Mouse (Mus musculus) embryonic facial prominence, embryonic 11.5 days (tissue): Measurements from ENCODE around the gene Madd. TPM values are rescaled to one million over a fixed set of nuclear protein-coding genes. Genes with fewer than 3 reads are reported as not detected.
A peak's percentile ranks its signal among the peaks of the same experiment; 100 is the strongest.
"Not testable (repeated sequence)": the region's sequence is repeated elsewhere in the genome, so short reads cannot be mapped to it uniquely, and the experiment has no call there.

Source experiments
- ATAC-seq: fragments of 200-750 bp; cut with Nextera tagmentation; replicated peaks from 2 replicates; pipeline ENCODE4 v1.8.0; 2017; ENCODE audit warnings: low read depth; ENCODE audit not compliant: insufficient number of reproducible peaks, low FRiP score, low TSS enrichment
- DNase-seq: peaks from one replicate; pipeline ENCODE4 v3.0.0-alpha.2; 2015; ENCODE audit warnings: low spot score
- H3K27ac ChIP-seq: fragments of 300-500 bp; sonication (generic); replicated peaks from 2 replicates; pipeline ENCODE4 v1.5.1; 2014; ENCODE audit warnings: mild to moderate bottlenecking, low read depth, low read length, control low read depth
- H3K27me3 ChIP-seq: fragments of 300-500 bp; sonication (generic); 2 replicates; pipeline ENCODE4 v1.6.1; 2014; ENCODE audit warnings: mild to moderate bottlenecking, low read length, moderate library complexity, mixed read lengths; ENCODE audit not compliant: control insufficient read depth, insufficient read depth
- H3K36me3 ChIP-seq: fragments of 300-500 bp; sonication (generic); replicated peaks from 2 replicates; pipeline ENCODE4 v1.6.1; 2014; ENCODE audit warnings: low read depth, mild to moderate bottlenecking, low read length, moderate library complexity, mixed read lengths; ENCODE audit not compliant: control insufficient read depth, insufficient read depth
- H3K4me1 ChIP-seq: fragments of 300-500 bp; sonication (generic); 2 replicates; pipeline ENCODE4 v1.6.1; 2014; ENCODE audit warnings: low read length, mixed read lengths; ENCODE audit not compliant: control insufficient read depth, insufficient read depth
- H3K4me2 ChIP-seq: fragments of 300-500 bp; sonication (generic); 2 replicates; pipeline ENCODE4 v1.6.1; 2014; ENCODE audit warnings: low read depth, mild to moderate bottlenecking, control low read depth, low read length, moderate library complexity
- H3K4me3 ChIP-seq: fragments of 300-500 bp; sonication (generic); 2 replicates; pipeline ENCODE4 v1.5.1; 2014; ENCODE audit warnings: low read depth, low read length, control low read depth
- H3K9ac ChIP-seq: fragments of 300-500 bp; sonication (generic); replicated peaks from 2 replicates; pipeline ENCODE4 v1.6.1; 2014; ENCODE audit warnings: mild to moderate bottlenecking, control low read depth, low read length
- H3K9me3 ChIP-seq: fragments of 300-500 bp; sonication (generic); replicated peaks from 2 replicates; pipeline ENCODE4 v1.6.1; 2016; ENCODE audit warnings: mild to moderate bottlenecking, low read length, inconsistent platforms, mixed read lengths; ENCODE audit not compliant: control insufficient read depth
- WGBS: fragments of 180-500 bp; shearing (Covaris S2); extraction: QIAGEN DNeasy Blood & Tissue Kit; methylation state at CpG from one replicate; pipeline ENCODE4 v1.1.7; 2014; 5-methylcytosine and 5-hydroxymethylcytosine counted together
- polyA plus RNA-seq: library from polyadenylated mRNA; unstranded; fragments of >200 nt; fragmentation: Nextera tagmentation; extraction: Ambion mirVana; gene quantifications from 2 replicates; pipeline ENCODE4 v1.2.1, GENCODE M21; 2014

The Madd gene
- polyA plus RNA-seq, 1 experiment from 2014 or later, result 8.0 TPM

DNA sequence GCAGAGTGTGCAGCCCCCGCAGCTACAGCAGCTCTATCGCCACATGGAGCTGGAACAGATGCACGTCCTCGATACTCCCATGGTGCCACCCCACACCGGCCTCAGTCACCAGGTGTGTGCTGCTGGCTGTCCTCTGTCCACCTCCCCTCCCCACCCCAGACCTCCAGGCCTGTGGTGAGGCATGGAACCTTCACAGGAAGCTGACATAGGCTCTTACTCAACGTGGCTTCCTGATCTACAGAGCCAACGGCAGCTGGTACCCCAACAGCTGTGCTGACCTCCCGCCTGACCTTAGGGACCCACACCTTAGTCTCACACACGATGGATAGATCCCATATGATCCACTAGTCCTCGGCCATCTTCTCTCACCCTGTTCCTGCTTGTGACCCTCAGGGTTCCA lies 70.3 kb downstream of the Madd start:
- WGBS, result 78% methylated on average over 10 of the region's 10 CpGs
- H3K4me1 ChIP-seq, result peaks cover 2% of the 10 kb centered on the region; the same call in 1 of the 2 replicates
- H3K4me2 ChIP-seq, result no peak overlapping the region
- DNase-seq (no peak), ATAC-seq (no peak)
- H3K9me3 ChIP-seq, result no peaks in the 10 kb centered on the region
- no peaks in the 10 kb centered on the region for H3K36me3 ChIP-seq
- H3K4me3 ChIP-seq, result no peak overlapping the region
- no peak overlapping the region for H3K9ac ChIP-seq
- H3K27ac ChIP-seq, result no peak overlapping the region
- no peaks in the 10 kb centered on the region for H3K27me3 ChIP-seq

DNA sequence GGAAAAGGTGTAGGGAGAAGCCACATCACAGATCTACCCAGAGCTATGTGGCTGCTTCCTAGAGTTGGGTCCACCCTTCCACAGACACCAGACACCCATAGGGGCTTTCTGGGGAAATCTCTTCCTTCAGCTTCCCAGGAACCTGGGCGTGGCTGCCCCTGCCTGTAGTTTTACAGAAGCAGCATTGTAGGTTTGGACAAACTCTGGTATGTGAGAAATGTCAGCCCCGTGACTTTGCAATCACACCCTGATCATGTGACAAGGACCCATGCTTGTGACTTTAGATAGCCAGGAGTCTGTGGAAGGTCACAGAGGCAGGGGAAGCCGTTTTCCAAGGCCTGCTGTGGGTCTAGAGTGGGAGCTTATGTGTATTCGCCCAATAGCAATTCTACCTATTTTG lies 71.1 kb downstream of the Madd start:
- H3K4me1 ChIP-seq, result peaks cover 2% of the 10 kb centered on the region; the same call in 1 of the 2 replicates
- ATAC-seq (no peak), DNase-seq (no peak)
- 52% methylated on average over 4 of the region's 4 CpGs for WGBS
- H3K4me2 ChIP-seq, result no peak overlapping the region
- no peaks in the 10 kb centered on the region for H3K27me3 ChIP-seq
- H3K9me3 ChIP-seq, result no peaks in the 10 kb centered on the region
- H3K27ac ChIP-seq, result no peak overlapping the region
- no peak overlapping the region for H3K4me3 ChIP-seq
- H3K36me3 ChIP-seq, result no peaks in the 10 kb centered on the region
- no peak overlapping the region for H3K9ac ChIP-seq

DNA sequence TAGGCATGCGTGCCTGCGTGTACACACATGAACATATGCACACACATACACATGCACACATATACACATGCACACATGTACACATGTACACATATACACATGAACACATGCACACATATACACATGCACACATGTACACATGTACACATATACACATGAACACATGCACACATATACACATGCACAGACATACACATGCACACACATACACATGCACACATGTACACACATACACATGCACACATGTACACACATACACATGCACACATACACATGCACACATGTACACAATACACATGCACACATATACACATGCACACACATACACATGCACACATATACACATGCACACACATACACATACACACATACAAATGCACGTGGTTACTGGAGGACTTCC lies 71.8 kb downstream of the Madd start:
- not testable (repeated sequence) for H3K4me2 ChIP-seq, ATAC-seq, H3K27ac ChIP-seq, H3K9ac ChIP-seq, H3K9me3 ChIP-seq, DNase-seq, H3K27me3 ChIP-seq, H3K4me3 ChIP-seq, H3K36me3 ChIP-seq, H3K4me1 ChIP-seq
- 96% methylated on average over 3 of the region's 3 CpGs for WGBS

DNA sequence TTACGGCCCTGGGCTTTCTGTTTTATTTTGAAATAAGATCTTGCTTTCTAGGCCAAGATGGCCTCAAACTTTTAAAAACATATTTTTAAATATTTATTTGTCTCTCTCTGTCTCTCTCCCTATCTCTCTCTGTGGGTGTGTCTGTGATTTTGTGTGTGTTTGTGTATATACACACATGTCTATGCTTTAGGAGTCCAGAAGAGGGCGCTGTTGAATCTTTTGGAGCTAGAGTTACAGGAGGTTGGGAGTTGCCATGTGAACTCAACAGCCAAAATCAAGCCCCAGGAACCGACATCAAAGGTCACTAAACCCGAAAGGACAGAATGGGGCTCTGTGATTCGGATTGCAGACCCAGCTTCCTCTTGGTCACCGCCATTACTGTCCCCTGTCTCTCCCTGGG lies 73.2 kb downstream of the Madd start:
- no peak overlapping the region for H3K27ac ChIP-seq
- no peak overlapping the region for H3K4me2 ChIP-seq
- peaks cover 1% of the 10 kb centered on the region; the same call in 1 of the 2 replicates for H3K4me1 ChIP-seq
- H3K27me3 ChIP-seq, result no peaks in the 10 kb centered on the region
- no peaks in the 10 kb centered on the region for H3K9me3 ChIP-seq
- 81% methylated on average over 6 of the region's 6 CpGs for WGBS
- DNase-seq (no peak), ATAC-seq (no peak)
- H3K9ac ChIP-seq, result no peak overlapping the region
- no peaks in the 10 kb centered on the region for H3K36me3 ChIP-seq
- no peak overlapping the region for H3K4me3 ChIP-seq

DNA sequence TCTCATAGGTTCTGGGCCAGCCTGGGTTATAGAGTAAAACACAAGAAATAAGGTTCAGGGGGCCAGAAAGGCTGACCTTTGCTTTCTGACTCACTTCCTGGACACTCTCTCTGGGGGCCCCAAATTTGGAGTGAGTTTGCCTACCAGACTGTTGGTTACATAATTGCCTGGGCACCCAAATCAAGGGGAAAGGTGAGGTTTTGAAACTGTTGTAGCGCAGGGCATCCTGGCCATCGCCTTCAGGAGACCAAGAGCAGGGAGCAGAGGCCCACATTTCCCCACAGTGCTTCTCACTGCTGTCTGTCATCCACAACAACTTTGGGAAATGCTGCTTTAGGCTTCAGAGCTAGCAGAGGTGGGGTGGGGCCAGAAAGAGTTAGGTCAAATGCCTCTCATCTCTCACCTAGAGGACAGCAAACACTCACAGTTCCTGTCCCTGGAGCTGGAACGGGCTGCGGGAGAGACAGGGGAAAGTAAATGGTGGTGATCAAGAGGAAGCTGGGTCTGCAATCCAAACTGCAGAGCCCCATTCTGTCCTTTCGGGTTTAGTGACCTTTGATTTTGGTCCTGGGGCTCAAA lies 73.7 kb downstream of the Madd start:
- no peak for ATAC-seq
- 90% methylated on average over 5 of the region's 5 CpGs for WGBS

DNA sequence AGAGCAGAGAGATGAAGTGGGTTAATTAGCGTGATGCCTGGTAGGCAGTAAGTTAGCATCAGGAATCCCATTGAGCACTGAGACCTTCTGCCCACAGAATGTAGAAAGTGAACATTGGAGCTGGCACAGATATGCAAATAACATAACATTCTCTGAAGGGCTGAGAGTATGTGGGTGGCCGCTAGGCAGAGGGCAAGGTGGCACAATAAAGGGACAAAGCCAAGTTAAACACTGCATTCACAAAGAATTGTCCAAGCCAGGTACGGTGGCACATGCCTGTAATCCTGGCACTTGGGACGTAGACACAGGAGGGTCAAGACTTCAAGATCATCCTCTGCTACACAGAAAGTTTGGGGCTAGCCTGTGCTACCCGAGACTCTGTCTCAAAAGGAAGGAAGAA lies 74.4 kb downstream of the Madd start:
- Histone ChIP-seq H3K27me3 (no peaks in the 10 kb centered on the region), H3K4me1 (no peaks in the 10 kb centered on the region), H3K9me3 (no peaks in the 10 kb centered on the region), H3K27ac (no peak overlapping the region), H3K9ac (no peak overlapping the region), H3K4me2 (no peak overlapping the region), H3K4me3 (no peak overlapping the region), H3K36me3 (no peaks in the 10 kb centered on the region)
- 80% methylated on average over 5 of the region's 5 CpGs for WGBS
- DNase-seq (no peak), ATAC-seq (no peak)

More for the DNA sequence above, 73.7 kb downstream of the Madd start:
- H3K4me2 ChIP-seq, result no peak overlapping the region
- no peaks in the 10 kb centered on the region for H3K4me1 ChIP-seq
- H3K27ac ChIP-seq, result no peak overlapping the region
- no peaks in the 10 kb centered on the region for H3K9me3 ChIP-seq
- H3K27me3 ChIP-seq, result no peaks in the 10 kb centered on the region
- H3K36me3 ChIP-seq, result no peaks in the 10 kb centered on the region
- DNase-seq, result no peak
- no peak overlapping the region for H3K9ac ChIP-seq
- H3K4me3 ChIP-seq, result no peak overlapping the region

DNA sequence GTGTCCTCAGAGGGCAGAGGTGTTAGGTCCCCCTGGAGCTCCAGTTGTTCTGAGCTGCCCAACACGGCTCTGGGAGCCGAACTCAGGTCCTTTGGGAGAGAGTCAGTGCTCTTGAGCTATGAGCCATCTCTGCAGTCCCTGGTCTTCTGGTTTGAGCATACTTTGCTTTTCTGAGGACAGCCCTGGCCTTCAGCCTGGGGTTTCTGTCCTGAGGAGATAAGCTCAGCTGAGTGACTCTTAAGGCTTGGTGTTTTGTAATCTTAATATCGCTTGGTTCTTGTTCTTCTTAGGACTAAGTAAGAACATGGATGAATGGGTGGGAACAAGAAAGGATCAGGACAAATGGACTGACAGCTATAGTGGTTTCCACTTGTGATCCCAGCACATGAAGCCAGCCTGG lies 75.5 kb downstream of the Madd start:
- H3K4me3 ChIP-seq, result no peak overlapping the region
- no peaks in the 10 kb centered on the region for H3K27me3 ChIP-seq
- no peaks in the 10 kb centered on the region for H3K36me3 ChIP-seq
- WGBS, result 84% methylated on average over 3 of the region's 3 CpGs
- H3K4me2 ChIP-seq, result no peak overlapping the region
- no peaks in the 10 kb centered on the region for H3K9me3 ChIP-seq
- ATAC-seq (no peak), DNase-seq (no peak)
- no peak overlapping the region for H3K27ac ChIP-seq
- no peak overlapping the region for H3K9ac ChIP-seq
- H3K4me1 ChIP-seq, result no peaks in the 10 kb centered on the region

DNA sequence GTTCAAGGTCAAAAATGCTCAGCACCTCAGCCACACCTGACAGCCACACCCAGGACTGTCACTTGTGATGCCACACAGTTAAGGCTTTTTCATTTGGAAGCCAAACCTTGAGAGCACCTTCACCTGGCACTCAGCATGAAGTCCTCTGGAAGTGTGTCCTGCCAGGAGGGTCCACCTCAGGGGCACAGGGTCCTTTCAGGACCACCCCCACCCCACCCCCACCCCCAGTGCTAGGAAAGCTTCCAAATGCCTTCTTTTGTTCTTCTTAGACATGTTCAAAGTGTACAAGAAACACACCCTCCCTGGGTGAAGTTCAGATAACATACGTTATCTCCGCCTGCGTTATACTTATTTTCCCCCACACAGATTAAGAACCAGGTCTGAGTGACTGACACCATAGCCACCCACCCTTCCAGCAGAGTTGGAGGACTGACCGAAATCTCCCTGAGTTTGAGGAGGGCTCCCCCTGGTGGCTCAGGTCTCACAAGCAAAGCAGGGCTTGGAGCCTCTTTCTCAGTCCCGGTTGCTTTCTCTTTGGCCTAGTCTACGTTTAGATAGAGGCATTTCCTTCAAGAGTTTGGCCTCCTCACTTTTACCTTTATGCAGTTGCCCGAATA lies 82.4 kb downstream of the Madd start:
- ATAC-seq, result peak; percentile 58; the same call in 1 of the 2 replicates

More for the DNA sequence above, 82.4 kb downstream of the Madd start:
- H3K36me3 ChIP-seq, result no peaks in the 10 kb centered on the region
- no peak overlapping the region for H3K4me3 ChIP-seq
- no peak overlapping the region for H3K4me2 ChIP-seq
- no peak overlapping the region for H3K27ac ChIP-seq
- 15% methylated on average over 7 of the region's 7 CpGs for WGBS
- H3K9me3 ChIP-seq, result no peaks in the 10 kb centered on the region
- peak; percentile 95 for DNase-seq
- no peaks in the 10 kb centered on the region for H3K27me3 ChIP-seq
- H3K9ac ChIP-seq, result no peak overlapping the region; the same call in 1 of the 2 replicates
- no peaks in the 10 kb centered on the region for H3K4me1 ChIP-seq
